Mouse (Mus musculus) layer of hippocampus, adult 18-20 months (tissue): ENCODE results near the gene Syndig1l. TPM values are rescaled to one million over a fixed set of nuclear protein-coding genes. Genes with fewer than 3 reads are reported as not detected.
A peak's percentile ranks its signal among the peaks of the same experiment; 100 is the strongest.

Source experiments
- DNase-seq, 2 experiments: peaks; one replicate each; pipeline ENCODE4 v3.0.0; 2022; ENCODE audit warnings: low spot score in 2 of 2
- long read RNA-seq: library from polyadenylated mRNA; stranded (forward); transcript quantifications from one replicate; pipeline ENCODE4 v2.0.0, GENCODE M21; 2021
- total RNA-seq, 2 experiments: library from RNA; stranded (reverse); gene quantifications; 2 replicates each; pipeline ENCODE4 v1.2.3; 2021

Syndig1l gene
- 10 to 100 TPM in 1 of 2 experiments, 1 to 10 TPM in 1; 9.2 to 10.4 TPM for total RNA-seq
- long read RNA-seq, transcript Syndig1l-201 (4 exons, 2,524 nt), result major isoform, 12 of 18 reads
- long read RNA-seq, partial matches to known transcripts, result 0 of 18 reads
- long read RNA-seq, other reads (novel, unspliced or antisense), result 6 of 18 reads

- DNase-seq, result peak in 1 of 2 experiments; percentile 26
These were observed at the start of gene Syndig1l for GRCm38 (mm10) chr12:84698319-84699081. Gene Syndig1l, minus strand, starts transcription at chr12:84698831.

GRCm38 (mm10) chr12:84748134-84748533 is 49.5 kb upstream of the Syndig1l start:
- no peak for DNase-seq

- no peak for DNase-seq
These were observed 47.1 kb upstream of the Syndig1l start for GRCm38 (mm10) chr12:84745700-84746099.

GRCm38 (mm10) chr12:84743496-84743895 is 44.9 kb upstream of the Syndig1l start:
- no peak for DNase-seq

- DNase-seq, result no peak
These were observed 34.7 kb upstream of the Syndig1l start for GRCm38 (mm10) chr12:84733366-84733765.

GRCm38 (mm10) chr12:84728421-84728820 is 29.8 kb upstream of the Syndig1l start:
- no peak for DNase-seq

GRCm38 (mm10) chr12:84727434-84727833 is 28.8 kb upstream of the Syndig1l start:
- no peak for DNase-seq

- no peak for DNase-seq
These were observed 28.4 kb upstream of the Syndig1l start for GRCm38 (mm10) chr12:84726986-84727385.

GRCm38 (mm10) chr12:84726391-84726790 is 27.8 kb upstream of the Syndig1l start:
- no peak for DNase-seq

- no peak for DNase-seq
These were observed 20.0 kb upstream of the Syndig1l start for GRCm38 (mm10) chr12:84718462-84719244.

GRCm38 (mm10) chr12:84714578-84714977 is 15.9 kb upstream of the Syndig1l start:
- no peak for DNase-seq

- no peak for DNase-seq
These were observed 11.3 kb upstream of the Syndig1l start for GRCm38 (mm10) chr12:84709842-84710439.

- no peak for DNase-seq
These were observed 9.2 kb upstream of the Syndig1l start for GRCm38 (mm10) chr12:84707804-84708203.

GRCm38 (mm10) chr12:84706886-84707285 is 8.3 kb upstream of the Syndig1l start:
- no peak for DNase-seq

- DNase-seq, result peak in 1 of 2 experiments; percentile 46
These were observed 4.0 kb upstream of the Syndig1l start for GRCm38 (mm10) chr12:84702586-84702985.

- DNase-seq, result no peak
These were observed 6.5 kb downstream of the Syndig1l start for GRCm38 (mm10) chr12:84692141-84692540.

- DNase-seq, result no peak
These were observed 7.3 kb downstream of the Syndig1l start for GRCm38 (mm10) chr12:84691347-84691746.

GRCm38 (mm10) chr12:84689051-84689450 is 9.6 kb downstream of the Syndig1l start:
- DNase-seq, result no peak

- no peak for DNase-seq
These were observed 11.1 kb downstream of the Syndig1l start for GRCm38 (mm10) chr12:84687531-84687930.

GRCm38 (mm10) chr12:84686176-84686575 is 12.5 kb downstream of the Syndig1l start:
- DNase-seq, result no peak

- DNase-seq, result no peak
These were observed 14.1 kb downstream of the Syndig1l start for GRCm38 (mm10) chr12:84684569-84684968.

GRCm38 (mm10) chr12:84676011-84676410 is 22.6 kb downstream of the Syndig1l start:
- DNase-seq, result no peak
